Mouse (Mus musculus) spleen, adult 2 months (tissue): ENCODE measurements around the gene Cdca4.

Experiments used
- CTCF ChIP-seq: fragments of 200-500 bp; IDR thresholded peaks from 2 replicates; pipeline ENCODE4 v1.5.1; 2011; ENCODE audit warnings: mild to moderate bottlenecking, inconsistent platforms; ENCODE audit not compliant: insufficient read depth, insufficient read length, insufficient replicate concordance; ENCODE audit errors: extremely low read depth
- POLR2A ChIP-seq: fragments of 200-500 bp; IDR thresholded peaks from 2 replicates; pipeline ENCODE4 v1.6.1; 2011; ENCODE audit warnings: low read depth, low read length, inconsistent platforms

DNA sequence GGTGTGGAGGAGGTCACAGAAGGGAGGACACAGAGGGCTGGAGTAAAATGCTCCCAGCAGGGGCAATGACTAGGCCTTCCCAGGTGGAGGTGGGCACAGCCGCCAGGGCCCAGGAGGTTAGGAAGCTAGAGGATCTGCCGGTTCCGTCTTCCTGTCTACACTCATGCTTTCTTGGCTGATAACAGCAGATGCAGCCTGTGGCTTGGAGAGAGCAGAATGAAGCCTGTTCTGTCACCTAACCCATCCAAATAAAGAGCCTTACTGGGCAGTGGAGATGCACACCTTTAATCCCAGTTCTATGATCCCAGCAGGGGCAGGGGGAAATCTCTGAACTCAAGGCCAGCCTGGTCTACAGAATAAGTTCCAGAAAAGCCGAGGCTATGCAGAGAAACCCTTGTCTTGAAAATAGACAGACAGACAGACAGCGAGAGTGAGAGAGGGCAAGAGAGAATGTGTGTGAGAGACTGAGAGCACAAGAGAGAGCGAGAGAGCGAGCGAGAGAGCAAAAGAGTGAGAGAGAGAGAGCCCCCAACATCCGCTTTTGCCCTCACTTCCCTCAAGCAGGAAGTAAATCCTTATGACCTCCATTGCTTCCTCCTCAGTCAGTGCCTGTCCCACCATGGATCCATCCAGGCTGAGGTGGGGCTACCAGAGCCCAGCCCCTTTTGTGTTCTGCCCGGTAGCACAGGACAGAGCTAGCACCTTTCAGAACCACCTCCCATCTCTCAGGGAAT lies 29.8 kb downstream of the Cdca4 start:
- no peak for TF ChIP-seq CTCF
- no peak for TF ChIP-seq POLR2A
